Mouse (Mus musculus) embryonic facial prominence, embryonic 12.5 days (tissue): ENCODE measurements around the gene Adprh. TPM values are rescaled to one million over a fixed set of nuclear protein-coding genes. Genes with fewer than 3 reads are reported as not detected.

Source experiments
- ATAC-seq: fragments of 200-750 bp; cut with Nextera tagmentation; 2 replicates; pipeline ENCODE4 v1.8.0; 2017; ENCODE audit not compliant: insufficient number of reproducible peaks, insufficient read depth, low FRiP score, low TSS enrichment
- H3K27ac ChIP-seq: fragments of 300-500 bp; sonication (generic); 2 replicates; pipeline ENCODE4 v1.5.1; 2016; ENCODE audit warnings: mild to moderate bottlenecking
- H3K27me3 ChIP-seq: fragments of 300-500 bp; sonication (generic); 2 replicates; pipeline ENCODE4 v1.6.1; 2016; ENCODE audit warnings: mild to moderate bottlenecking, moderate library complexity
- H3K36me3 ChIP-seq: fragments of 300-500 bp; sonication (generic); 2 replicates; pipeline ENCODE4 v1.6.1; 2016; ENCODE audit warnings: mild to moderate bottlenecking
- H3K4me1 ChIP-seq: fragments of 300-500 bp; sonication (generic); 2 replicates; pipeline ENCODE4 v1.6.1; 2016
- H3K4me2 ChIP-seq: fragments of 300-500 bp; sonication (generic); replicated peaks from 2 replicates; pipeline ENCODE4 v1.6.1; 2016; ENCODE audit warnings: mild to moderate bottlenecking, moderate library complexity
- H3K4me3 ChIP-seq: fragments of 300-500 bp; sonication (generic); 2 replicates; pipeline ENCODE4 v1.5.1; 2016; ENCODE audit warnings: mild to moderate bottlenecking
- H3K9ac ChIP-seq: fragments of 300-500 bp; sonication (generic); 2 replicates; pipeline ENCODE4 v1.6.1; 2016; ENCODE audit warnings: mild to moderate bottlenecking, moderate library complexity
- H3K9me3 ChIP-seq: fragments of 300-500 bp; sonication (generic); 2 replicates; pipeline ENCODE4 v1.6.1; 2016; ENCODE audit warnings: mild to moderate bottlenecking, moderate library complexity
- WGBS: fragments of 180-500 bp; shearing (Covaris S2); methylation state at CpG from one replicate; pipeline ENCODE4 v1.1.7; 2016; 5-methylcytosine and 5-hydroxymethylcytosine counted together
- polyA plus RNA-seq: library from polyadenylated mRNA; unstranded; fragments of >200 nt; fragmentation: Nextera tagmentation; extraction: Ambion mirVana; gene quantifications from 2 replicates; pipeline ENCODE4 v1.2.1, GENCODE M21; 2016

Gene Adprh
- polyA plus RNA-seq, 1 experiment from 2014 or later = 144 TPM

DNA sequence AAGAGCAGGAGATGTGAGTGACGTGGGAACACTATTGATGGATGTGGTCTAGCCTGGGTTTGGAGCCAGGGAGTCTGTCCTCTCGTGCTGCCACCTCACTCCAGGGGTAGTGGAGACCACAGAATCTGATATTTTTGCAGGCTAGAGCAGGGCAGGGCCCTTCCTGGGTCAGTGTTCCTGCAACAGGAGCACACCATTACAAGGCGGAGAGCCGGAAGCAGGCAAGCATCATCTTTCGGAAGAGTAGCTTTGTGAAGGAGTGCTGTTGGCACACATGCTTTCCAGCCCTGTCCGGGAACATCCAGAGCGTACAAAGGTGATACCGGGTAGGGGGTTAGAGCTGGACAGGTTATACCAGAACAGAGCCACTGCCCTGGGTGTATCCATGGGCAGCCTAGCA lies 19.0 kb downstream of the Adprh start:
- ATAC-seq = no peak
- no peak overlapping the region for H3K9ac ChIP-seq
- H3K4me1 ChIP-seq = no peaks in the 10 kb centered on the region; the same call in 1 of the 2 replicates
- H3K27me3 ChIP-seq = no peaks in the 10 kb centered on the region
- no peaks in the 10 kb centered on the region for H3K9me3 ChIP-seq
- H3K36me3 ChIP-seq = no peaks in the 10 kb centered on the region
- H3K4me2 ChIP-seq = no peak overlapping the region
- 84% methylated on average over 8 of the region's 8 CpGs for WGBS
- H3K4me3 ChIP-seq = no peak overlapping the region
- no peak overlapping the region for H3K27ac ChIP-seq

DNA sequence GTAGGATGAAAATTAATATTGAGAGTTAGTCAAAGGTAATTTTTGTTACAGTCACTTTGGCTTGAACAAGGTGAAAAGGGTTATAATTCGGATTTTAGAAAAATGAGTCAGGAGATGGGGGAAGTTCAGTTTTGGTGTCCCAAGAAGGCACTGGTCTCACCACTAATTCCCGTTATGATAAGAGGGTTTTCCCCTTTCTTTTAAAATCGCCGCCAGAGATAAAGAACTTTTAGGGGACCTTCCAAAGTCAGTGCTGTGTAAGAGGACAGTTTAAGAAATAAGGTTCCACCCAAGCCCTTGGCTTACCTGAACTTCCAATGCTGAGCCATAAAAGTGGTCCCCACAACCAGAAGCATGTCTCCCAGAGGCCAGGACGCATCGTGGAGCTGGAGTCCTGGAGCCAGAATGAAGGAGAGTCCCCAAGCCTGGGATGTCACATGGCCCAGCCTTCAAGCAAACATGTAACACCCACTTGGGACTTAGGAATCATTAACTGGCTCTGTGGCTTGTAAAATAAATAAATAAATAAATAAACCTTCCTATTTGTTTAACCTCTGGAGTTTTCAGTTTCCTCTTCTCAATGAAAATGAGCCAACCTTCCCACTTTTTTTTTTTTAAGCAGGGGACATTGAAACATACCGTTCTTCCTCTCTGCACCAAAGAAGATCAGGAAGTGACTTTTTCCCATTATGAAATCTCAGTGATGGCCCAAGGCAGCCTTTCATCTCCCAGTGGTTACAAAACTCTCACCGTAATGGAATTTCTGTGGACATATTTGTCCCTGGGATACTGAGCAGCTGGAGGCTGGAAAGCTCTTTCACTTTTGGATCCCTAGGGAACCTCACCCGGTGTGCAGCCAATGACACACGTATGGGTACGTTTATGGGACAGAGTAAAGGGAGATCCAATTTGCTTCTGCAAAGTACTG lies 19.7 kb downstream of the Adprh start, which contains the start of gene Pla1a:
Gene Pla1a, minus strand, starts transcription at position 648 of the 928 bp plus-strand sequence.
- no peak within 1 kb of the TSS for H3K4me3 ChIP-seq
- ATAC-seq = no peak
- H3K9me3 ChIP-seq = no peaks in the 10 kb centered on the region
- no peak within 1 kb of the TSS for H3K4me2 ChIP-seq
- no peak within 1 kb of the TSS for H3K9ac ChIP-seq
- no peaks in the 10 kb centered on the region; the same call in 1 of the 2 replicates for H3K4me1 ChIP-seq
- H3K27ac ChIP-seq = no peak within 1 kb of the TSS
- H3K27me3 ChIP-seq = no peaks in the 10 kb centered on the region
- H3K36me3 ChIP-seq = no peaks in the 10 kb centered on the region
- 77% methylated on average over 11 of the region's 11 CpGs for WGBS

DNA sequence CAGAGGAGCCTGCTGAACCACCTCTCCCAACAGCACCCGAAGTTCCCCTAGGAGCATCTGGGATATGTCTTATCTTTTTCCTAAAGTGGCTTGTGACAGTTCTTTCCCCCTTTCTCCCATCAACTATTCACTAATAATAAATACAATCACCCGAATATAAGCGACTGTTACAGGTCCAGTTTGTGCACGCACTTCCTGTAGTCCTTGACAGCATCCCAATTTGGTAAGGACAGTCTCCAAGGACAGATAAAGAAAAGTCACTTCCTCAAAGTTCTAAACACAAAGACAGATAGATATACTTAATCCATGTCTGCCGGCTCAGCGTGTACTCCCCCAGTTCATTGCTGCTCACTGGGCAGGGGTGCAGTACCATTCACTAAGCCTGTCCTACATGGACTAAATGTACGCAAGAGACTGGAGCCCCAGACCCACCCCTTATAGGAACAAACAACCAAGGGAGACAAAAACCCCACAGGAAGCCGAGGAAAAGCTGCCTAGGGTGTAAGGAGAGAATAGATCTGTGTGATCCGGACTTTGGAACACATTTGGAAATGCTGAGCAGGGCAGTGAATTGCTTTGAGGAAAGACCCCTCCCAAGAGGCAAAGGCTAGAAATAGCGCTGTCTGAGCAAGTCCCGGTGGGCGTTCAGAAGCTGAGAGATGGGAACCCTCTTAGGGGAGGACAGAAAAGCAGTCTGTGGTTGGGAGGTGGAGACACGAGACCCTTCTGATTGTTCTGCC lies 20.9 kb downstream of the Adprh start:
- H3K9me3 ChIP-seq = no peaks in the 10 kb centered on the region
- WGBS = 61% methylated on average over 13 of the region's 13 CpGs
- no peaks in the 10 kb centered on the region for H3K36me3 ChIP-seq
- ATAC-seq = no peak
- H3K27ac ChIP-seq = no peak overlapping the region
- H3K27me3 ChIP-seq = no peaks in the 10 kb centered on the region
- H3K4me2 ChIP-seq = no peak overlapping the region
- no peaks in the 10 kb centered on the region; the same call in 1 of the 2 replicates for H3K4me1 ChIP-seq
- no peak overlapping the region for H3K9ac ChIP-seq
- no peak overlapping the region for H3K4me3 ChIP-seq

DNA sequence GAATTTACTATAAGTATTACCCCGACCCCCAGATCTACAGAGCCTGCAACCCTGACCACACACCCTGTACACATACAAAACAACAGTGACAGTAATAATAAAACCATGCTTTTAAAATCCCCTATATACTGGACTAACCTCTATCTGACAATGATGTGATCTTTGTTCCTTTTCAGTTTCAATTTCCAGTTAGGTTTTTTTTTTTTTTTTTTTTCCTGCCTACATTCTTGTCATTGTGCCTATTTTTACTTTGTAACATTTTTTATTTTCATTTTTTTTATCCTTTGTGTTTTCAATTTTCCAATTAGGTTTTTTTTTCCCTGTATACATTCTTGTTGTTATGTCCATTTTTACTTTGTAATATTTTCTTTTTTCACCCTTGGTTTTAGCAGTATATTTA lies 26.7 kb downstream of the Adprh start:
- no peaks in the 10 kb centered on the region for H3K36me3 ChIP-seq
- H3K9me3 ChIP-seq = no peaks in the 10 kb centered on the region
- no peak overlapping the region for H3K4me3 ChIP-seq
- H3K9ac ChIP-seq = no peak overlapping the region
- 86% methylated on average over 1 of the region's 1 CpGs for WGBS
- H3K27ac ChIP-seq = no peak overlapping the region
- H3K4me1 ChIP-seq = no peaks in the 10 kb centered on the region
- ATAC-seq = no peak
- H3K27me3 ChIP-seq = no peaks in the 10 kb centered on the region
- H3K4me2 ChIP-seq = no peak overlapping the region

DNA sequence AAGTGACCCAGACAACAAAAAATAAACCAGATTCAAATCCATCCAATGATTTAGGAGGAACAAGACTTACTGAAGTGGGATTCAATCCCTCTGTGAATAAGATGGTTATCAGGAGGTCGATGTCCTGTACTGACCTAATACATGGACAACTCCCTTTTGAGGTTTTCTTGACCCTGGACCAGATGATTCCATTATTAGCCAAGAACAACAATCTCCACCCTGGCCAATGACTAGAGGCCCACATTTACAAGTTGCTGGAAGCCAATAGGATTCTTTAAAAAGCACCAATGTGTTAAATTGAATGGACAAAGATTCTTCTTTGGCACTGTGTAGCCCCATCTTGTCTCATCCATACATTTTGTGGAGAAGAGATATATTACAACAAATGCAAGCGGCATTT lies 27.1 kb downstream of the Adprh start:
- ATAC-seq = no peak
- no peaks in the 10 kb centered on the region for H3K4me1 ChIP-seq
- 82% methylated on average over 2 of the region's 2 CpGs for WGBS

DNA sequence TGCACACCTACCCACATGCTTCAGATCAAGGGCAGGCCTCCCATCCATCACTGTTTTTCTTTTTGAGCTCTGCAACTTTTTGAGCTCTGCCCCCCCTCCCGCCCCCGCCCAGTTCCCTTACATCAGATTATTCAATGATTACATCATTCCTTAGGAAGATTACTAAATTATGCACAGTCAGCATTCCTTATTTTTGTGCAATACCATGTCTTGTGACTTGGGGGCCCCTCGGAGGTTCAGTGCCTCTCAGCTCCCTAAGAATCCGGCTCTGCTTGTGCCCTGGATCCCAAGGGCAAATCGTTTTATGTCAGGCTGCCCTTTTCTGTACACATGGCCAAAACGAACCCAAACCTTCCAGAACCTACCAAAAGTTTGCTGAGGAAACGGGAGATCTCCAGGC lies 37.5 kb downstream of the Adprh start:
- H3K4me3 ChIP-seq = no peak overlapping the region
- H3K27me3 ChIP-seq = no peaks in the 10 kb centered on the region
- H3K4me2 ChIP-seq = no peak overlapping the region
- no peaks in the 10 kb centered on the region for H3K9me3 ChIP-seq
- H3K36me3 ChIP-seq = no peaks in the 10 kb centered on the region
- WGBS = 76% methylated on average over 7 of the region's 7 CpGs
- ATAC-seq = no peak
- H3K27ac ChIP-seq = no peak overlapping the region
- no peaks in the 10 kb centered on the region for H3K4me1 ChIP-seq
- H3K9ac ChIP-seq = no peak overlapping the region

More for the DNA sequence above, 27.1 kb downstream of the Adprh start:
- H3K36me3 ChIP-seq = no peaks in the 10 kb centered on the region
- no peak overlapping the region for H3K9ac ChIP-seq
- no peaks in the 10 kb centered on the region for H3K27me3 ChIP-seq
- no peak overlapping the region for H3K27ac ChIP-seq
- no peak overlapping the region for H3K4me3 ChIP-seq
- no peak overlapping the region for H3K4me2 ChIP-seq
- H3K9me3 ChIP-seq = no peaks in the 10 kb centered on the region

DNA sequence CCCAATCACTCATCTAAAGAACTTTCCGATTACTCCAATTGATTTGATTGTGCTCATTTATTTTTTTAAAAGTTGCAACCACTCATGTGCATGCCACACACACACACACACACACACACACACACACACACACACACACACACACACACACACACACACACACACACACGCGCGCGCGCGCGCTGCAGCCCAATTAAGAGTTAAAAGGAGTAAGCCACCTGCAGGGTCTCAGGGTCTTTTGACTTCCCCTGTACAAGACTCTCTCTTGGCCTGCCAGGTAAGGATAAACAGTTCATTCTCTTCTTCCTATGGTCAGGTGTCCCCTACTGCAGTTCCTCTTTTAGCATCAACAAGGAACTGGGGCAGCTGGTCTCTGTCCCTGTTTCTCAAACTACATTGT lies 44.1 kb downstream of the Adprh start:
- H3K4me2 ChIP-seq = no peak overlapping the region
- no peak for ATAC-seq
- H3K4me3 ChIP-seq = no peak overlapping the region
- H3K9me3 ChIP-seq = no peaks in the 10 kb centered on the region
- no peak overlapping the region for H3K9ac ChIP-seq
- no peaks in the 10 kb centered on the region for H3K27me3 ChIP-seq
- no peaks in the 10 kb centered on the region for H3K36me3 ChIP-seq
- H3K27ac ChIP-seq = no peak overlapping the region
- H3K4me1 ChIP-seq = no peaks in the 10 kb centered on the region
- WGBS = 98% methylated on average over 6 of the region's 8 CpGs

DNA sequence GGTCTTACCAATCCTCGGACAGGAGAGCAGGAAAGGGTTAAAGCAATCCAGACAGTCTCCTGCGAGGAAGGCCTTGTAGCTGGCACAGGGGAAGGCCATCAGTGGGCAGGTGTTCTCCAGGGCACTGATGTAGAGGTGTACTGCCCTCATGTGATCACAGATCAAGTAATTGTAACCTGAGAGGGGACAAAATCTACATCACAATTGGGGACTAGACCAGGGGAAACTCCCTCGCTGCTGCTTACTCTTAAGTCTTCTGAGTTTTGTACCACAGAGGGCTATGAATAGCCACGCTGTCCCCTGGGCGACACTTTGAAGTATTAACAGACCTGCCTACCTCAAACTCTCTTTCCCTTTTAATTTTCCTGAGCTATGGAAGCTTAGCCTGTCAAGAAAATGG lies 44.9 kb downstream of the Adprh start:
- no peaks in the 10 kb centered on the region for H3K36me3 ChIP-seq
- H3K9ac ChIP-seq = no peak overlapping the region
- WGBS = 35% methylated on average over 5 of the region's 5 CpGs
- ATAC-seq = no peak
- no peaks in the 10 kb centered on the region for H3K4me1 ChIP-seq
- H3K4me2 ChIP-seq = no peak overlapping the region
- H3K9me3 ChIP-seq = no peaks in the 10 kb centered on the region
- no peak overlapping the region for H3K27ac ChIP-seq
- no peak overlapping the region for H3K4me3 ChIP-seq
- no peaks in the 10 kb centered on the region for H3K27me3 ChIP-seq

DNA sequence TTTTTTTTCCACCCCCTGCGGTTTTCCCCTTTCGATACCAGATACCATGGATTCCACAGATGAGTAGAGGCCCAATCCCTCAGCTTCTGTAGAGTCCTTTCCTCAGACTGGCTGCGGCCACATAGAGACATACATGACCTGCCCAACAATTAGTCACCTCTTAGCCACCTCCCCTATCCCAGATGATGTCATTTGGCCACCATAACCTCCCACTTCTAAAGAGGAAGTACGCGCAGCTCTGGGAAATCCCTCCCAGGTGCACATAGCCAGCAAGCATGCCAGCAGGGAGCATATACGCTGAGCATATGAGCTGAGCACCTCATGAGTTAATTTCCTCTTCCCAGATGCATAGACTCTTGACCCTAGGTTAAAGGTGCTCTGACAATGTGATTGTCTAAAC lies 45.8 kb downstream of the Adprh start:
- H3K9me3 ChIP-seq = no peaks in the 10 kb centered on the region
- H3K27me3 ChIP-seq = no peaks in the 10 kb centered on the region
- H3K9ac ChIP-seq = no peak overlapping the region
- no peak overlapping the region for H3K27ac ChIP-seq
- H3K4me3 ChIP-seq = no peak overlapping the region
- WGBS = 83% methylated on average over 6 of the region's 6 CpGs
- ATAC-seq = no peak
- no peaks in the 10 kb centered on the region for H3K36me3 ChIP-seq
- no peak overlapping the region for H3K4me2 ChIP-seq
- no peaks in the 10 kb centered on the region for H3K4me1 ChIP-seq

DNA sequence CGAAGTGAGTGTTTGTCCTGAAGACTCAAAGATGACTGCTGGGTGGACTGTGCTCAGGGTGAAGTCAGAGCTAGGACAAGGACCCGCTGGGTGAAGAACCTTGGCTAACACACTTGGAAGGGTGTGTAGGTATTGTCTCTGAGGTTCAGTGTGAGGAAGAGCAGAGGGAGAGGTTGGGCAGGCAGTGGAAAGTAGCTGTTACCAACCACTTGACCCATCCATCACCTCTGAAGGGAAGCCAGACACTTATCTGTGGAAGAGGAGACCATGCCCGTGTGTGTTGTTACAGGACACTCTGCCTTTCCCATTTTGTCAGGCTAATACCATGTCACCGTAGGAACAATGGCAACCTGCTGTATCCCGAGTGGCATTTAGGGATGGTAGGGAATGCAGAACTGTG lies 46.2 kb downstream of the Adprh start:
- Histone ChIP-seq H3K36me3 (no peaks in the 10 kb centered on the region), H3K9me3 (no peaks in the 10 kb centered on the region), H3K4me2 (no peak overlapping the region), H3K4me1 (no peaks in the 10 kb centered on the region), H3K27ac (no peak overlapping the region), H3K4me3 (no peak overlapping the region), H3K9ac (no peak overlapping the region), H3K27me3 (no peaks in the 10 kb centered on the region)
- 80% methylated on average over 5 of the region's 5 CpGs for WGBS
- ATAC-seq = no peak

DNA sequence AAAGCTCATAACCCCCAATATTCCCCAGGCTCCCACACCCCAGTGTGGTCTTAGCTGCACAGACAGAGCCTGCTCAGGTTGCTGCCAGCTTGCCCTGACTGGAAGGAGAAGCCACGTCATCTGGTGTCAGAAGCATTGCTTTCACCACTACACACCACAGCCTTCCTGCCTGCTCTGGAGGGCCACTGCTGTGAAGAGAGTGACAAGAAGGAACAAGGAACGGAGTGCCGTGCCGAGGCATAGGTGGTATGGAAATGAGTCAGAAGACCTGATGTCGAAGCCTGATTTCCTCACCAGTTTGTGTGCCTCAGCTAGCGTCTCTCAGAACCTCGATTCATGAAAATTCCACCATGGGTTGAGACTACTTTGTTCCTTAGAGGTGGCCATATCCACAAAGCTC lies 48.9 kb downstream of the Adprh start:
- ATAC-seq = no peak

DNA sequence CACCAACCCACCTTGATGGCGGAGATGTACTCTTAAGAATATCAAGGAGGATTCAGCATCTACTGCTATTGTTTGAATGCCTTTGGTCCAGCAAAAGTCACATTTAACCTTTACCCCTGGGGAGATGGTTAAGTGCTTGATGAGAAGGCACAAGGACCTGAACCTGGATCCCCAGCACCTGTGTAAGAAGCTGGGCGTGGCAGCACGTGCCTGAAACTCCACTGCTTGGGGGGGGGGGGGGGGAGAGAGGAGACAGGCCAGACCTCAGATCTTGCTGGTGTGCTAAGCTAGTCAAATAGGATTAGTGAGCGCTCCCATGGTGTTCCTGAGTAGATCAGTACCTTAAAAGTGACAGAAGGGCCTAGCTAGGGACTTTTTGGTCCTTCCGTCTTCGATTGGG lies 51.0 kb downstream of the Adprh start:
- H3K9me3 ChIP-seq = no peaks in the 10 kb centered on the region
- H3K9ac ChIP-seq = no peak overlapping the region
- H3K27me3 ChIP-seq = no peaks in the 10 kb centered on the region
- no peak overlapping the region for H3K4me2 ChIP-seq
- H3K36me3 ChIP-seq = no peaks in the 10 kb centered on the region
- no peak overlapping the region for H3K4me3 ChIP-seq
- 82% methylated on average over 6 of the region's 6 CpGs for WGBS
- ATAC-seq = no peak
- peaks cover 15% of the 10 kb centered on the region for H3K4me1 ChIP-seq
- no peak overlapping the region for H3K27ac ChIP-seq

More for the DNA sequence above, 48.9 kb downstream of the Adprh start:
- no peak overlapping the region for H3K27ac ChIP-seq
- no peak overlapping the region for H3K4me2 ChIP-seq
- H3K27me3 ChIP-seq = no peaks in the 10 kb centered on the region
- H3K4me1 ChIP-seq = peaks cover 14% of the 10 kb centered on the region
- H3K4me3 ChIP-seq = no peak overlapping the region
- 88% methylated on average over 7 of the region's 7 CpGs for WGBS
- H3K36me3 ChIP-seq = no peaks in the 10 kb centered on the region
- H3K9me3 ChIP-seq = no peaks in the 10 kb centered on the region
- H3K9ac ChIP-seq = no peak overlapping the region
